Mouse (Mus musculus) urinary bladder, postnatal 10 days (tissue): ENCODE measurements around the gene Ifnar2.

ENCODE experiments used
- DNase-seq: peaks from one replicate; pipeline ENCODE4 v3.0.0; 2022; ENCODE audit warnings: low spot score

The Ifnar2 gene

GRCm38 (mm10) chr16:91372577-91373472 is at the start of gene Ifnar2:
Gene Ifnar2 (plus strand): TSS chr16:91372783.
- peak; percentile 29 for DNase-seq

- DNase-seq: no peak
Measured at GRCm38 (mm10) chr16:91327605-91328004, 45.0 kb upstream of the Ifnar2 start.

- DNase-seq: no peak
Measured at GRCm38 (mm10) chr16:91328922-91329321, 43.7 kb upstream of the Ifnar2 start.

GRCm38 (mm10) chr16:91330496-91330895 is 42.1 kb upstream of the Ifnar2 start:
- no peak for DNase-seq

- no peak for DNase-seq
Measured at GRCm38 (mm10) chr16:91331153-91331552, 41.4 kb upstream of the Ifnar2 start.

GRCm38 (mm10) chr16:91332880-91333279 is 39.7 kb upstream of the Ifnar2 start:
- DNase-seq: no peak

- no peak for DNase-seq
Measured at GRCm38 (mm10) chr16:91334190-91334893, 38.2 kb upstream of the Ifnar2 start.

- DNase-seq: no peak
Measured at GRCm38 (mm10) chr16:91336753-91337152, 35.8 kb upstream of the Ifnar2 start.

- no peak for DNase-seq
Measured at GRCm38 (mm10) chr16:91337480-91337879, 35.1 kb upstream of the Ifnar2 start.

GRCm38 (mm10) chr16:91346491-91346890 is 26.1 kb upstream of the Ifnar2 start:
- no peak for DNase-seq

GRCm38 (mm10) chr16:91347491-91348263 is 24.9 kb upstream of the Ifnar2 start:
- no peak for DNase-seq

GRCm38 (mm10) chr16:91348264-91348565 is 24.4 kb upstream of the Ifnar2 start:
- DNase-seq: no peak

GRCm38 (mm10) chr16:91348588-91349330 is 23.8 kb upstream of the Ifnar2 start:
- DNase-seq: no peak

GRCm38 (mm10) chr16:91352084-91352562 is 20.5 kb upstream of the Ifnar2 start:
- no peak for DNase-seq

- no peak for DNase-seq
Measured at GRCm38 (mm10) chr16:91352749-91353148, 19.8 kb upstream of the Ifnar2 start.

- no peak for DNase-seq
Measured at GRCm38 (mm10) chr16:91353177-91353576, 19.4 kb upstream of the Ifnar2 start.

- DNase-seq: no peak
Measured at GRCm38 (mm10) chr16:91353638-91354037, 18.9 kb upstream of the Ifnar2 start.

GRCm38 (mm10) chr16:91354599-91354998 is 18.0 kb upstream of the Ifnar2 start:
- no peak for DNase-seq

GRCm38 (mm10) chr16:91355160-91355559 is 17.4 kb upstream of the Ifnar2 start:
- DNase-seq: no peak

- no peak for DNase-seq
Measured at GRCm38 (mm10) chr16:91356760-91357525, 15.6 kb upstream of the Ifnar2 start.

- DNase-seq: no peak
Measured at GRCm38 (mm10) chr16:91357526-91357900, 15.1 kb upstream of the Ifnar2 start.
